Mouse (Mus musculus): Measurements from ENCODE around the gene Fkbp8.

Fkbp8 gene

DNA sequence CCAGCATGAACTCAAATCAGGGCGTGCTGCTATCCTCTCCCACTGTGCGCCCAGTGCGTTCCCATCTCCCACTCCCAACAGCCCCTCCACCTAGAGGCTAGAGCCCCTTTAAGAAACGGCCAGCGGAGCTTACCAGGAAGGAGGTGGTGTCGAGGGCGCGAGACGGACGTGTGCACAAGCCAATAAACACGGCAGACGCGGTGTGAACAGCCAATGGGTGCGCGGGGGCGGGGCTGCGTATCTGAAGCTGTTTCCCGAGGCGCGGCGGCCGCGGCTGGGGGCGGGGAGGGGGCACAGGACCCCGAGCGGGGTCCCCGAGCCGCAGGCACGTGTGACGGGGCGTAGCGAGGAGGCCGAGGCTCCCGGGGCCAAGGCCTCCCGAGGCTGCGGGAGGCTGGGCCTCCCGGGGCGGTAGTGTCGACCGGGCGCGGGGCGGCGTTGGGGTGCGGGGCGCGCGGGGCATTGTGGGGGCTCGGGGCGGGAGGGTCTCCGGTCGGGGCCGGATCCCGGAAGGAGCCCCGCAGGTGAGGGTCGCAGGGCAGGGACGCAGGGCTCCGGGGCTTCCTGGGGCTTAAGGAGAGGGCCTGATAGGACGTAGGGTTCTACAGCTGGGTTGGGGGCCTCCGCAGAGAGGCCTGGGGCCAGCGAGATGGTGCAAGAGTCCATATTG, at the start of gene Fkbp8, which contains the start of gene Kxd1:
Gene Fkbp8 (plus strand): TSS at position 213 of the 670 bp plus-strand sequence.
Gene Kxd1 (minus strand): TSS at position 445 of the 670 bp plus-strand sequence.
- DNase-seq (ENCODE audit: low spot score): peak; percentile 99

DNA sequence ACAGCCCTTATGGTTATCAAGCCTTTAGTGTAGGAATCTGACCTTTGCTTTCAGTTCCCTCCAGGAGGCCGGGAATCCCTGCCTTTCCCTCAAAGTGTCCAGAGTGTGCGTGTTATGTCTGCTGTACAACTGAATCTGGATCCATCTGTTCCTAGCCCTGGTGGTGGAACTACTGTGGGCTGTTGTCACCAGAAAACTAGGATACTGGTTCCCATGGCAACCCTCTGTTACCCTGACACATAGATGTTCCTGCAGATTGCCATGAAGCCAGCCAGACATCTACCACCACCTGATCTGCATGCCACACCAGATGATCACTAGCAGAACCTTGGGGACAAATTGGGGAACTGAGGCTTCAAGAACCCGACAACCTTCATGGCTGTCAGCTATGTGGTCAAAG, 45.6 kb upstream of the Fkbp8 start:
- no peak for DNase-seq (ENCODE audit: low spot score)

DNA sequence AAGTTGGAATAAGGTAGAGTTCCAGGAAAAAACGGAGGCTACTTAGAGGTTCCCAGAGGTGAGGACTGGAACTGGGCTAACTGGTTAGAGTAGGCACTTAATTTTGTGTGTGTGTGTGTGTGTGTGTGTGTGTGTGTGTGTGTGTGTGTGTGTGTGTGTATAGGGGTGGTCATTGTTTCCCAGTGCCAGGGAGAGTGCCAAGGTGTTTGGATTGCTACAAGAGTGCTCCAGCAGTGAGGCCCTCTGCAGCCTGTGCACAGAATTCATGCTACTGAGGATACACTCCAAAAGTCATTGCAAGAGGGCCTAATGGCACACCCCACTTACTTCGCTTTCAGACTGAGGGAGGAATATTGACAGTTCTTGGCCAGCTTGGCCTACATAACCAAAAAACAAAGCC, 44.6 kb upstream of the Fkbp8 start:
- DNase-seq (ENCODE audit: low spot score): no peak

DNA sequence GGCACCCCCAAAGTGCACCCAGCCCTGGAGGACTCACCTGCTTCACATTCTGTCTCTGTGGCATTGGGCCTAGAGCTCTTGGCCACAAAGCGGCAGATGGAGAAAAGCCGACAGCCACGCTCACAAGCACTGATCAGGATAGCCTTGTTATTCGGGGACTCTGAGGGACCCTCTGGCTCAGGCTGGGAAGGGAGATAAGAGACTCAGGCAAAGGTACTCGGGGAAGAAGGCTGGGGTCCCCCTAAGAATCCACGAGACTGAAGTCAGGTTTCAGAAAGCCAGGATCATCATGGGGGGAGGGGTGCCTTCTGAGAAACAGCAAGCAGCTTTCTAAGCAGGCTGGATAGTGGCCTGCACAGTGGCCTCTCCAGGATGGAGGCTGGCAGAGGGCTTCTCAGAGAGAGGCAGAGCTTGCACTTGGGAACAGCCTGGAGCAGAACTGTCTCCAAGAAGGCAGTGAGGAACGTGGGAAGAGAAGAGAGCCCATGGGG, 41.3 kb upstream of the Fkbp8 start:
- DNase-seq (ENCODE audit: low spot score): no peak

DNA sequence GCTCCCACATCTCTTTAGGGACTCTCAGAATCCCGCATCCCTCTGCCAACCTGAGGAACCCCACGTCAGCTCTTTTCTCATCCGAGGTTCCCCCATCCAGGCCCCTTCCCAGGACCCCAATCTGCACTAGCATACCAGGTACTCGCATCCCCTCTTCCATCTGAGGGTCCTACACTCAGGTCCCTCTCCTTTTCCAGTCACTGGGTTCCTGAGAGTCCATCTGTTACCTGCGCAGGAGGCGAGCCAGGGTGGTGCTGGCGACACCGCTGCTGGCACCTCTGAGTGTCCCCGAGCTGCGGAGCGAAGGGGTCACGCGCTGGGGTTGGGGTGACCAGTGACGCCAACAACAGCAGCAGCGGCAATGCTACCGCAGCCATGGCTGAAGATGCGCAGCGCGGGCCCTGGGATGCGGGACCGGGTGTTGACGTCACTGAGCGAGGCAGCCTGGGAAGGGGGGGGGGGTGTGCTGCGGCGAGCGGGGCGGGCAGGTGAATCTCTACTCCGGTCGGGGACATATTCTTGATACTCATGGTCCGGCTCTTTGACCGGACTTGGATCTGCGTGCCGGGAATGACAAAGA, 40.5 kb upstream of the Fkbp8 start, which contains the start of gene Tmem59l:
Gene Tmem59l (minus strand): TSS at position 418 of the 580 bp plus-strand sequence.
- no peak for DNase-seq (ENCODE audit: low spot score)

DNA sequence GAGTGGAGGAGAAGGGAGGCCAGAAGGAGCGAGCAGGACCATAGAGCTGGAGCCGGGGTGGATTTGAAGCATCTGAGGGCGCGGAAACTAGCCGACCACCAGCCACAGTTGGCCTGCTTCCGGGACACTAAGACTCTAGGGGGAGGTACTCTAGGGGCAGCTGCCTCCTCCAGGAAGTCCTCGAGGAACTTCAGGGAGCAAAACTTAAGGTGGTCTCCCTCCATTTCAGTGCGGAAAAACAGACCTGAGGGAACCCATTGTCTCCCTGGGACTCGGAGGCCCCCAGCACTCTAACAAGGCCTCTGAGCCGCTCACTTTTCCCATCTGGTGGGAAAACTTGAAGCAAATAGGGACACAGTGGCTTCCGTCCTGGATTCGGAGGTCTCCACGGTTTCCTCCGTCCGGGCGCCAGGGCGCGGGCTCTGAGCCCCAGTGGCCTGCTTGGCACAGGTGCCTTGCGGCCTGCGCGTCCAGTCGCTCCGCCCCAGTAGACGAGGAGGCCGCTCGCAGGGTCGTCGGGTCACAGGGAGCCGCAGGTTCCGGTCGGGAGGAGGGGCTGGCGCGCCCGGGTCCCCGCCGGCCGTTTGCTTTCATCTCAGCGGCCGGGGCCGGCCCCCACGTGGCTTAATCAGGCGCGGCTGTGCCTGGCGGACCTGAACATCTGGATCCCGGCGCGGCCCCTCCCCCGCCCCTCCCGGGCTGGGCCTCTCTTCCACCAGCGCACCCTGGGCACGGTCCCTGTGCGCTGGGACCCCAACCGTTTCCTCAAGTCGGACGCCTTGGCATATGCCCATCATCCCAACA, 39.3 kb upstream of the Fkbp8 start:
- DNase-seq (ENCODE audit: low spot score): no peak

DNA sequence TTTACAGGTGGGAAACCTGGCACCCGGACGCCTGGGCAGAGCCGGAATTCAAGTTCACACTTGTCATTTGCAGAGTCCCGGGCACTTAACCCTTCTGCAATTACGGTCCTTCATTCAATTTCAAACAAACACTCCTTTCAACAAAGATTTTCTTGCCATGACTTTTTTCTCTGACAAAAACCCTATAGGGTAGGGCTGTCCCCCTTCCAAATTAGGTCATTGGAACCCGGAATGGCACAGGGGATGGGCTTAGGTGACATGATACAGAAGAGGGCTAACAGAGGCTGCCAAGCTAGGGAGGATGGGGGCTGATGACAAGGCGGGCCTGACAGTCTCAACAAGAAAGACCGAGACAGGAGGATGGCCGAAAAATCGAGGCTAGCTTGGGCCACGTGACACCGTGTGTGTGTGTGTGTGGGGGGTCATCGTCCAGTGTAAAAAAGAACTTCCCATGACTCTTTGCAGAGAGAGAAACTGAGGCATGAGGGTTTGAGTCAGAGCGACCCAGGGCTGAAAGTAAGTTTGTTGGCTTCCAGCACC, 38.5 kb upstream of the Fkbp8 start:
- DNase-seq (ENCODE audit: low spot score): no peak

DNA sequence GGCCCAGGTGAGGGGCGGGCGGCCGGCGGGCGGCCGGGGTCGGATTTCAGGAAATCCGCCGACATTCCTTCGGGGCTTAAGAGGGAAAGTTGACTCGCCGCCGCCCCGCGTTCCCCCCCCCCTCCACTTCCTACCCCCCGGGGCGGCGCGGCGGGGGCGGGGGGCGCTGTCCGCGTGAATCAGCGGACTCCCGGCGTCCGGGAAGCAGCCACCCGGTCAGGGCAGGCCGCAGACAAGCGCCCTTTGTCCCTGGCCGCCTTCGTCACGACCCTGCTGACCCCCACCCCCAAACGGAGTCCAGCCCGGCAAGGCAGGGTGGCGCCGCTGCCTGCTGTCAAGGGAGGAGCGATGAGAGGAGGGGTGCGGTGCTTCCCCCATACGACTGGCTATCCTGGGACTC, 37.9 kb upstream of the Fkbp8 start:
- no peak for DNase-seq (ENCODE audit: low spot score)

DNA sequence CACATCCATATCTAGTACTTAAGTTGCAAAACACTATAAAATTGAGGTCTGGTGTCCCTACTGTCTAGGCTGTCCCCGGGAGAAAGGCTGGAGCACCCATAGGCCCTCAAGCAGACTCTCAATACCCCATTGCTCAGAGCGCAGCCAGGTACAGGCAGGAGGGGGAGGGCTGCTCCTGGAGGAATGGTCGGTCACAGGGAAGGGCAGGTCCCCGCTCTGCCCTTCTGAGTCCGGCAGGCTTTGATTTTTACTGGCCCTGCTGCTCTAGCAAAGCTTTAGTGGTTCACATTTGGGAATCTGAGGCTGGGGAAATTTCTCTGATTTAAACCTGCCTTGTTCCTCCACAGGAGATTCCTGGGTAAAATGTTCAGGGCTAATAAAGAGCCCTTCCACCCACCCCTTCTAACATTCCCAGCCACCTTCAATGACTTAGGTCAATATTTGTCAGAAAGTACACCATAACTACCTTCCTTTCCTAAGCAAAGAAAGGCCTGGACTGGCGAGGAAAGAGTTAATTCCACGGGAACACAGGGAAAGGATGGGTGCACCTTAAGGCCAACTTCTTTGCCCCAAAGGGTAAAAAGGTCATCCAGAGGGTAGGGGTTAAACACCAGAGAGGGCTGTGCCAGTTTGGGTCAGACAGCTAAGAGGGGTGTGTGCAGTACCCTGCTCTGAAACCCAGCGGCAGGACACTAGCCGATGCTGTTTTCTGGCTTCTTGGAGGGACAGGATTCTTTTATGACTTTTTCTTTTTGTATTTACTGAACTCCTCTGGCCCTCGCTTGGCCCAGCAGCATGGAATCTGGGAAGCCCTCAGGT, 37.3 kb upstream of the Fkbp8 start:
- DNase-seq (ENCODE audit: low spot score): no peak

DNA sequence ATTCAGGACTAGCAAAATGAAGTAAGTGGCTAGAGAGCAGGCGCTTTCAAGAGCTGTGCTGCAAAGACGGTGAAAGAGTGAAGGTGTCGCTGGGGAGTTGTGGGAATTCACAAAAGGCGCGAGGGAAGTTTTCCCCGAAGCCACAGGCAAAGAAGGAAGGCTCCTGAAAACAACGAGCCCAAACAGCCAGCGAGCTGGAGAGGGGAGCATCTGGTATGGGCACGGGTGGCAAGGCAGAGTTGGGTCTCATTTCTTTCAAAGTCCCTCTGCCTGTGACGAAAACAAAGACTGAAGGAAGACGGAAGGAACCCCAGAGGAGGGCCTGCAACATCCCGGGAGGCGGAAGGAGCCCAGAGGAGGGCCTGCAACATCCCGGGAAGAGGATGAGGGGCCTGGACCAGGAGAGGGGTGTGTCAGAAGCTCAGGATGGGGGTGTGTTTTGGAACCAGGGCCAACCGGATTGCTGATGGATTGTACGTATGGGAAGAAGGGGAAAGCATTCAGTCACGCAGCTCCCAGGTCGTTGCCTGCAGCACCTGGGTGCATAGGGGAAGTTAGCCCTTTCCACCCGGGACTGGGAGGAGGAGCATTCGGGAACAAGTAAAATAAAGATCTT, 36.5 kb upstream of the Fkbp8 start:
- DNase-seq (ENCODE audit: low spot score): no peak

DNA sequence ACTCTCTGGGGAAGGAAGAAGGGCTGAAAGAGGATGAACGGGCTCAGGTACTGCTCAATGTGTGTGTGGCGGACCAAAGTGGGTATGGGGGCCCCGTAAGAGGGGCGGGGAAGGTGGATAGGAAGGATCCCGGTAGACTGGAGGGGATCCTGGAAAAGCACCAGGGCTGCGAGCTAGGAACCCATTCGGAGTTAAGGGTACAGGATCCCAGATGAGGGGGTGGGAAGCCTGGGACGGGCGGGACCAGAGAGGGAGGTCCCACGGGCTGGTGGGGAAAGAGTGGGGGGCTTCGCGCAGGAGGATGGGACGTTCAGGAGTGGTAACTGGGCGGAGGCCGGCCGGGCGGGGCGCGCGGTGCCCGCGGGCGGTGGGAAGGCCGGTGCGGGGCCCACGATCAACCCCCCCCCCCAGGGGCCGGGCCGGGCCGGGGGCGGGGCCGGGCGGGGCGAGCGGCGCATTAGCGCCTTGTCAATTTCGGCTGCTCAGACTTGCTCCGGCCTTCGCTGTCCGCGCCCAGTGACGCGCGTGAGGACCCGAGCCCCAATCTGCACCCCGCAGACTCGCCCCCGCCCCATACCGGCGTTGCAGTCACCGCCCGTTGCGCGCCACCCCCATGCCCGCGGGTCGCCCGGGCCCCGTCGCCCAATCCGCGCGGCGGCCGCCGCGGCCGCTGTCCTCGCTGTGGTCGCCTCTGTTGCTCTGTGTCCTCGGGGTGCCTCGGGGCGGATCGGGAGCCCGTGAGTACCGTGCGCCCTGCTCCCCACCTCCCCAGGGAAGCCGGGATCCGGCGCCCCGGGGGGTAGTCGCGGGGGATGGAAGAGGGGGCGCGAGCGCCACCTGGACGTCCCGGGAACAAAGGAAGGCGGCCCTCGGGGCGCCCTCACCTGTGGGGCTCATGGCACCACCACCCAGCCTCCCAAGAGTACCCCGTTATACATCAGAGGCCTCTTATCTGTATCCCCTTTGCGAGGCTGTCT, 34.6 kb upstream of the Fkbp8 start, which contains the start of gene Crlf1:
Gene Crlf1 (plus strand): TSS at position 495 of the 977 bp plus-strand sequence.
- no peak for DNase-seq (ENCODE audit: low spot score)

DNA sequence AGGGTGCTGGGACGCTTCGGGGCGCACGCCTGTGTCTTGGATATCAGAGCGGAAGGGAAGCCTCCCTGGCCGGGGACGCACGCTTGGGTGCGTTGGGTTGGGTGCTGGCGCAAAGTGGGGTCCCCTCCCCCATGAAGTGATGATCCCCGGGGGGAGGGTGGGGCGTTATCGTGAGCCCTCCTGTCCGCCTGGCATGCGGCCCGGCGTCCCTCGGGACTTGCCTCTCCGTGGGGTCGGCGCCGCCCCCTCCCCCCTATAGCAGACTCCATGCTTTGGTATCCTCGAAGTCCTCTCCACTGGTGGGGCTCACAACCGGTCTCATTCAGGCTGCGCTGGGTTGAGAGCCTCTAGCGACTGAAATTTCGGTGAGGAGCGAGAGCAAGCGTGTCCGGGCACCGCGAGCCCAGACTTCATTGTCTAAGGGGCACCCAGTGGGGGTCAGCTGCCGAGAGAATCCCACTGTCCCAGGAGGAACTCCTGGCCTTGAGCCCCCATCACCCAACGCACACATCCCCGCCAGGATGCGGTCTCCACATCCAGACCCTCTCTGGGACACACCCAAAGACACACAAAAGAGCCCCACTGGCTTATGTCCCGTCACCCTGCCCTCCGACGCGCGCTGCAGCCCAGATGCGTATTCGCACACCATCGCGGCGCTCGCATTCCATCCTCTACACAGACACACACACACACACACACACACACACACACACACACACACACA, 33.7 kb upstream of the Fkbp8 start:
- DNase-seq (ENCODE audit: low spot score): no peak

DNA sequence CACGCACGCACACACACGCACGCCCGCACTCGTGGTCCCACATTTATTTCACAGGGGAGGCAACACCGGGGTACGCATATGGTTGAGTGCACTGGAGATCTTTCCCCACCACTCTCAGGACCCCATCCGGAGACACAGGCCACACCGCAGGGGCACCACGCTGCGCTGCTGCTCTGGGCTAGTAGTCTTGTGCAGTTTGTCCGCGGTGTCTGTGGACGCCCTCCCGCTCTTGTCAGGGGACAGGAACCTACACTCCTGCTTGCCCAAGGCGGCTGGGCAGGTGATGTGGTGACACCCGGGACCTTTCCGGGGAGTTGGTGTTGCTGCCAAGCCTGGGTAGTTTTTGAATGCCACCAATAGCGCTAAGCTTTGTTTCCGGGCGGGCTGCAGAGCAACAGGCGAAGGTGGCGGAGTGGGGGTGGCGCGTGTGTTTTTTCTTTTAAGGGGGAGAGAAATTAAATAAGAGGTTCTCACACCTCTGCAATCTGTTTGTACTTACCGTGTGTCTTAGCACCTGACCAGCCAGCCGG, 33.0 kb upstream of the Fkbp8 start:
- DNase-seq (ENCODE audit: low spot score): no peak

DNA sequence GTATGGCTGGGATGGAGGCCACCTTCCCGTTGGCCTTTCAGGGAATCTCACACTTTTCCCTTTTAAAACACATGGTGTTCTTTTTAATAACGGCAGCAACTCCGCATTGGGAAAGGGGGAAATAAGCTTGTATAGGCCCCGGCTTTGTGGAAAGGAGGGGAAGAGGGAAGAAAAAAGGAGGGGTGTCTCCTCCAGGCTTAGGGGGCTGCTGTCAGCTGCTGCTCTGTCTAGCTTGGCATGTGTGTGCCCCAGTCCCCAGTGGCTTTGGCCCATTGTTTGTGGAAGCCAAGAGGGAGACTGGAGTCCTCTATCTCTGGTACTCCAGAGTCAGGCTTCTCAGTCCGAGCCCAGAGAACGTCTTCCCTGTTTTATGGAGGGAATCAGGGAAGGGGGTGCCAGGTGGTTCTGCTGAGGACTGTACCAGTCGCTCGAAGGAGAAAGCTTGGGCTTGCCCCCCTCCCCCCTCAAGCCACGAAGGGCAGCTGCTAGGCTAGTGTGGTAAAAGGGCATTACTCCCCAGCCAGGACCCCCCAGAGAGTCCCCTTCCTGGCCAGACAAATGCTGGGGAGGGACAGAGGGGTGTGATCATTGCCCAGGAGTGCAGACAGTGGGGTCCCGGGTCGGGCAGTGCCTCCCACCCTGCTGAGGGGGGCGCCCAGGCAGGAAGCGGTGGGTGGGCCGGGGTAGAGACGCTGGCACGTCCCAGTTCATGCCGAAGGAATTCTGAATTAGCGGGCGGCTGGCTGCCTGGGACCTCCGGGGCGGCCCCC, 32.3 kb upstream of the Fkbp8 start:
- no peak for DNase-seq (ENCODE audit: low spot score)

DNA sequence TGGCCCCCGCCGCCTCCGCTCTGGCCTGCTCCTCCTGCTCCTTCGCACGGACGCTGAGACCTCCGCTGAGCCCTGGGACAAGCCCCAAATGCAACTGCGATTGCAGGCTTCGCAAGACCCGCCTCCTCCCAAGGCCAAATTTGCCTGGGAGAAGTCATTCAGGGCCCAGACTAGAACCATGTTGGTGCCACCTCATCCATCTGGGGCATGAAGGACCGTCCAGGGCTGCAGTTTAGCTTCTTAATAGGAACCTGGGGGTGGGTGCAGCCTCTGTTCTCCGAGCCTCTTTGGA, 31.8 kb upstream of the Fkbp8 start:
- DNase-seq (ENCODE audit: low spot score): no peak

DNA sequence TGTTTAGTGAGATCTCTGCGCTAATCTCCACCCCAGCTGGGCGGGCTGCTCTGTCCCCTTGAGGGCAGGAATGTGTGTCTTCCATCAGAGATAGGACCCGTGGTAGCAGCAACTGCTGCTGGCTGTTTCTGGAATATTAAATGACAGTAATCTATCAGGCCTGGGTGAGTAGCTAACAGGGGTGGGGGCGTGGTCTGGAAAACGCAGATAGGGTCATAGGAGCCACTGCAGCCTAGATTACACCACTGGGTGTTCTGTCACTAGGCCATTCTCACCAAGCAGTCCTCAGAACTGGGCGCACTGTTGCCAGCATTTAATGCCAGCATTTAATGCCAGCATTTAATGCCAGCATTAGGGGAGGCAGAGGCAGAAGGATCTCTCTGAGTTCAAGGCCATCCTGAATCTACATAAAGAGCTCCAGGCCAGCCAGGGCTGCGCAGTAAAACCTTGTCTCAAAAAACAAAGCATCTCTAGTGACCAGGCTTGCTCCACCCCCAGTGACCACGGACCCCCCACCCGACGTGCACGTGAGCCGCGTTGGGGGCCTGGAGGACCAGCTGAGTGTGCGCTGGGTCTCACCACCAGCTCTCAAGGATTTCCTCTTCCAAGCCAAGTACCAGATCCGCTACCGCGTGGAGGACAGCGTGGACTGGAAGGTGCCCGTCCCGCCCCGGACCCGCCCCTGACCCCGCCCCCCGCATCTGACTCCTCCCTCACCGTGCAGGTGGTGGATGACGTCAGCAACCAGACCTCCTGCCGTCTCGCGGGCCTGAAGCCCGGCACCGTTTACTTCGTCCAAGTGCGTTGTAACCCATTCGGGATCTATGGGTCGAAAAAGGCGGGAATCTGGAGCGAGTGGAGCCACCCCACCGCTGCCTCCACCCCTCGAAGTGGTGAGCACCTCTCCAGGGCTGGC, 26.9 kb upstream of the Fkbp8 start:
- no peak for DNase-seq (ENCODE audit: low spot score)

DNA sequence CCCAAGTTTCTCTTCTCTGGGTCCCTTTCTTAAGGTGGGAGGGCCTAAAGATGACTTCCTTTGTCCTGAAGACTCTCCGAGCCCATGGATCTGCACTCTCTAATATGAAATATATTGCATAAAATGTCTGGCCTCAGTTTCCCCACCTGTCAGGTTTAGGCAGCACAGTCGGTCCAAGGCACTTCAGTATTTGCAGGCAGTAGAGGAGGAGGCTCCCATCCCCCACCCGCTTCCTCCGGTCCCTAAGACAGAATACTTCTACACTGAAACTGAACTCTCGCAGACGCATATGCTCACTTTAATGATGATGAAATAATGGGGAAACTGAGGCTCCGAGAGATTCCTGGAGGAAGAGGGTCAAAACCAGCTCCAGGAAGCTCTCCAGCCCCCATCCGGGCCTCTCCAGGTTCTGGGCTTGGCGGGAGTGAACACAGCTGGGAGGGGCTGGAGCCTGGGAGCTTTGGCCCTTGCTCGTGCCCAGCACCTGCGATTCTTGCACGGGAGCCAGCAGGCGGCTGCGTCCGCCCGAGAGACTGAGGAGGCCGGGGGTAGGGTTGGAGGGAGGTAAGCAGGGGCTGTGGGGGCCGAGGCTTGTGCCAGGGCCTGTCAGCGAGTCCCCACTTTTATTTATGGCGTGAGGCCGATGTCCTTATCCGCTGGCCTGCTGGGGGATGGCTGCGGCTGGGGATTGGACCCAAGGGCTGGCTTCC, 25.5 kb upstream of the Fkbp8 start:
- DNase-seq (ENCODE audit: low spot score): no peak
